Mouse (Mus musculus) frontal cortex, postnatal 10 days (tissue): ENCODE measurements around the gene Cavin4.

Experiments
- DNase-seq, 2 experiments: peaks; one replicate each; pipeline ENCODE4 v3.0.0; 2022; ENCODE audit warnings: low spot score in 2 of 2, mixed read lengths in 1 of 2

The Cavin4 gene

GRCm38 (mm10) chr4:48663271-48663670 is at the start of gene Cavin4:
Cavin4 (plus strand) TSS chr4:48663514.
- DNase-seq, result no peak

GRCm38 (mm10) chr4:48615483-48615882 is 47.8 kb upstream of the Cavin4 start:
- DNase-seq, result no peak

DNA sequence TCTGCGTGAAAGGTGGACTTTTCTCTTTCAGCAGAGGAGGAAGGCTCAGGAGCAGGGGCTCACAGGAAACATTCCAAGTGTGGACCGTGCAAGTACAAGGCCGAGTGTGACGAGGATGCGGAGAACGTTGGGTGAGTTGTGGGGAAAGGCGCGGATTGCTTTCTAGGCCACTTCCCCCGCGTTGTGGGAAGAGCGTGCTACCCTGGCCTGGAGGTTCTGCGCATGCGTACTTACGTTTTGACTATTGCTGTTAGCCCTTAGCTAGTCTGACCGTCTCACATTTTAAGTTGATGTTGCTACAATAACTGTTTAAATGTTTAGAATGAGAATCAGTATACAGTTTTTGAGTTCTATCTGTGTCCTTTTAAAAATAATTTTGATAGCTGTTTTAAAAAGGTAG is 46.1 kb upstream of the Cavin4 start:
- DNase-seq, result no peak

DNA sequence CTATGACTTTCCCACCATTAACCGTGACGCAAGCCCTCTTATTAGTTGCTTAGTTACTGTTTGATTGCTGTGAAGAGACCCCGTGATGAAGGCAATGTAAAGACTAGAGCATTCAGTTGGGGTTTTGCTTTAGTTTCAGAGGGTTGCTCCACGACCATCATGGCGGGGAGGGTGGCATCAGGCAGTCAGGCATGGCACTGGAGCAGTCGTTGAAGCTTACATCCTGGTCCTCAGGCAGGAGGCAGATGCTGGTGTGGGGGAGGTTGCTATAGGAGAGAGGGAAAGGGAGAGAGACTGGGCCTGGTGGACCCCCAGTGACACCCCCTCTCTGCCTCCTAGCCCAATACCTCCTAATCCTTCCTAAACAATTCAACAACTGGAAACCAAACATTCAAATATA is 43.2 kb upstream of the Cavin4 start:
- no peak for DNase-seq

GRCm38 (mm10) chr4:48622246-48622645 is 41.1 kb upstream of the Cavin4 start:
- no peak for DNase-seq

GRCm38 (mm10) chr4:48622946-48623345 is 40.4 kb upstream of the Cavin4 start:
- DNase-seq, result no peak

DNA sequence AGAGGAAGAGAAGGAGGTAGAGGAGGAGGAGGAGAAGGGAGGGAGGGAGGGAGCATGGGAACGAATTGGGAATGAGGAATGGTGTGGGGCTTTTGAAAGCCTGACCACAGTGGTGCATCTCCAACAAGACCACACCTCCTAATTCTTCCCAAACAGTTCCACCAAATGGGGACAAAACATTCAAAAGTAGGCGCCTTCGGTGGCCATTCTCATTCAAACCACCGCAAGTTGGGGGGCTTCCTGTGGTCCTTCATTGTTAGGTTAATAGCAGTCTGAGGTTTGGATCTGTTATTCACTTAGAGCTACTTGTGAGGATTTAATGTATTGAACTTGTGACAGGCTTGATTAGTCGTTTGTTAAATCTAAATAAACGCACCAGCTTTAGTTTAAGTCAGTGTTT is 38.4 kb upstream of the Cavin4 start:
- no peak for DNase-seq

DNA sequence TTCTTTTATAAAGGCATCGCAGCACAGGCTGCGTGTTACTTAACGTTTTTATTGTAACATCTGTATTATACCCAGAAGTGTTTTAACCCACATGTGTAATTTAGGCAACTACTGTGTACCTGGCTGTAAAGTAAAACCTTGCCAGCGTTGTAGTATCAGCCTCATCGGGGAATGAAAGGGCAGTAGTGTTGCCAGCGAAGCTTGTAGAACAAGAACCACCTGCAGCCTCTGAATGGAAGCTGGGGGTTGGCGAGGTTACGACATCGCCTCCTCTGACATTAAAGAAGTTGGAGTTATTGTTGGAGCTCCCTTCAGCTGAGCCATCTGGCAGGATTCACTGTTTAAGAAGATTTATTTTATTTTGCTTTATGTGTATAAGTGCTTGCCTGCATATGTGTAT is 37.5 kb upstream of the Cavin4 start:
- no peak for DNase-seq

DNA sequence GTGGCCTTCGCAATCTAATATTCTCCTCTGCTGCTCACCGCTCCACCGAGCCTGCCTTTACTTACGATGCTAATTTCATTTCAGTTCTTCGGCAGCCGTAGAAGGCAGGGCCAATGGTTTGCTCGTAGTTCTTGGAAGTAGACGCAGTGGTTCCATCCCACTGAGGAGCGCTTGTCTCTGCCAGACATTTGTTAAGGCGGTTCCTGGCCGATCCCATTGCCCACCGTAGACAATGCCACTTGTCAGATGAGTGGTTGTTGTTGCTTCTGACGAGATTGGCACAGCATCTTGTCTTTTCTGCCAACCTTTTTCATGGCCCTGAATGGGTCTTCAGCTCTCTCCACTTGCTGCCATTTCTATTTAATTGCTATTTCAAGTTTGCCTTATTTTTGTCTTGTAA is 33.9 kb upstream of the Cavin4 start:
- DNase-seq, result peak; percentile 21 to 37

DNA sequence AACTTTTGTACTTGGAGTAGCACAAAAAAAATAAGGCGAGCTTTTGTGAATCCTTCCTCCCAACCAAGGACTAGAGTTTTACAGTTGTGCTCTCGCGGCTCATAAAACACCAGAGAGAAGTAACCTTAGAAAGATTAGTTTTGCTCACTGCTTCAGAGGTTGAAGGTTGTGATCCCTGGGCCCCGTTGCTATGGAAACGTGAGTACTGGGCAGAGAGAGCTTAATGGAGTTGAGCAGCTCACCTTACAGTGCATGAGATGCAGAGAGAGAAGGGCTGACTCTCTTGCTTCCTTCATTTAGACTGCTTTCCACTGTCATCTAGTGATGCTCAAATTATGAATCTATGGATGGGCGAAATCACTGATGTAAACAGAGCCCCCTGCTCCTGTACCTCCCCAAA is 29.8 kb upstream of the Cavin4 start:
- DNase-seq, result no peak

DNA sequence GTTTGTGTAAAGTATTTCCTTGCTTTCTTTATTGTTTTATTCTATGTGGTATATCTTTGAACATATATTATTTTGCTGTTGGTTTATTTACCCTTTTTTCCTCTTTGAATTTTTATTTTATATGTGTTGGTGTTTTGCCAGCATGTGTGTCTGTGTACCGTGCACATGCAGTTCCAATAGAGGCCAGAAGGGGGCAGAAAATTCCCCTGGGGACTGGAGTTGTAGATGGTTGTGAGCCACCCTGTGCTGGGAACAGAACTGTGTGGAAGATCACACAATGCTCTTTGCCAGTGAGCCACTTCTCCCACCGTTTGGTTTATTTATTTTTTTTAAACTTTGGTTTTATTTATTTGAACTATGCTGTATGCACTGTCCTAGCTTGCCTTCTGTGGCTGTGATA is 29.3 kb upstream of the Cavin4 start:
- DNase-seq, result no peak

DNA sequence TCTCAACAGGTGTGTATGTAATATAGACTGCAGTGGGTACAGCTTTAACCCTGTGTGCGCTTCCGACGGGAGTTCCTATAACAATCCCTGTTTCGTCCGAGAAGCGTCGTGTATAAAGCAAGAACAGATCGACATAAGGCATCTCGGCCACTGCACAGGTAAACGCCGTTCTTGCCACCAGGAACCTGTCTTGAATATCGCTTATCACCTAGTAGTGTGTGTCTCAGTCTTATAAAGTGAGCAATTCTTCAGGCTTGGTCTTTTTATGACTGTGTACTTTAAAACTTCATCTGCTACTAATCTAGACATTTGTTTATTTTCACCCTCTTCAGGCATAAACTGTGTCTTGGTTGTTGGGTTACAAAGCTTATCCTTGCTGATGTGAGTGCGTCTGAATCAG is 26.5 kb upstream of the Cavin4 start:
- DNase-seq, result no peak

DNA sequence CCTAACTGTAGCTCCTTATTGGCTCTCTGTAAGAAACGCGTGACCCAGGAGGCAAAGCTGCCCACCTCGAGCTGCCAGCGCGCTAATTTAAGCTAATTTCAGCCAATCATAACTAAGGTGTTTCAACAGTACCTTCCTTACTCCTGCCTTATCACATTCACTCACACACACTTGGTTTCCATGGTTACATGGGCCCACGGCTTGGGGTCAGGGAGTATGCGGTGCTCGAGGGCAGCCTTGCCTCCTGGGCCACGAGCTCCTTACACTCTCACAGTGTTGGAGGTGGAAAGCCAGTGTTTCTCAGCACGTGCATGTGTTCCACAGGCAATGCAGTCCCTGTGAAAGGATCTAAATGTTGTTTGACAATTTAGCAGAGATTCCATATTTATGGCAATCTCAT is 25.2 kb upstream of the Cavin4 start:
- DNase-seq, result no peak

- DNase-seq, result no peak
Observed at GRCm38 (mm10) chr4:48639503-48639902, 23.8 kb upstream of the Cavin4 start.

DNA sequence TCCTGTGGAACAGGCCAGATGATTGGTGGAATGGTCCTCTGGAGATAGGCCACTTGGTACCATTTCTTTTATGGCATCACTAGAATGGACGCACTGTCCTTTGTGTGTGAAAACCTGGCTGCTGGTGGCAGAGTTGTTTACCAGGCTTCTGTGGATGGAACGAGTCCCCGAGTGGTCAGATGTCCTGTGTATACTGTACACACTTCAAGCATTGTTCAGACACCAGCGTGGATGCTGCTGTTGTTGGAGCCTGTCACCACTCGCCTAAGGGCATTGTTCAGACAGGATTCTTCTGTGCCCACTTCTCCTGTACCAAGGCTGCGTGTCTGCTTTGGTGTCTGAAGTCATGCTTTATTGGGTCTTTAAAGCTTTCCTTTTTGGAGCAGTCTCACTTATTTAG is 19.5 kb upstream of the Cavin4 start:
- DNase-seq, result no peak

DNA sequence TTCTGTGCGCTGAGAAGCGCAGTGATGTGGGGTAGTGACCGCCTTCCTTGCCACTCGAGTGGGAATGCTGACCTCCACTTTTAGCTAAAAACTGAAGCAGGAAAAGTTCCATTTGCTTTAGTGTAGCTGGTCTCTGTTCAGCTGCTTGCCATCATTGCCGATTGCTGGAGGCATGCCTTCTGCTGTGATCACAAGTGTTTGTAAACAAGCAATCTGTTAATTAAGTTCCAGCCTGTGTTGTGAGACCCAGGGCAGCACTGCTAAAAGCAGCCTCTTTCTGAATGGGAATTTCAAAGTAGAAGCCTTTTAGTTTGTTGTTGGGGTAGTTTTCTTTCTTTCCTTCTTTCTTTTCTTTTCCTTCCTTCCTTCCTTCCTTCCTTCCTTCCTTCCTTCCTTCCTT is 17.2 kb upstream of the Cavin4 start:
- no peak for DNase-seq

- DNase-seq, result no peak
Observed at GRCm38 (mm10) chr4:48650617-48651360, 12.5 kb upstream of the Cavin4 start.

- no peak for DNase-seq
Observed at GRCm38 (mm10) chr4:48654118-48654517, 9.2 kb upstream of the Cavin4 start.

- no peak for DNase-seq
Observed at GRCm38 (mm10) chr4:48656530-48656929, 6.8 kb upstream of the Cavin4 start.

GRCm38 (mm10) chr4:48660144-48660543 is 3.2 kb upstream of the Cavin4 start:
- no peak for DNase-seq

DNA sequence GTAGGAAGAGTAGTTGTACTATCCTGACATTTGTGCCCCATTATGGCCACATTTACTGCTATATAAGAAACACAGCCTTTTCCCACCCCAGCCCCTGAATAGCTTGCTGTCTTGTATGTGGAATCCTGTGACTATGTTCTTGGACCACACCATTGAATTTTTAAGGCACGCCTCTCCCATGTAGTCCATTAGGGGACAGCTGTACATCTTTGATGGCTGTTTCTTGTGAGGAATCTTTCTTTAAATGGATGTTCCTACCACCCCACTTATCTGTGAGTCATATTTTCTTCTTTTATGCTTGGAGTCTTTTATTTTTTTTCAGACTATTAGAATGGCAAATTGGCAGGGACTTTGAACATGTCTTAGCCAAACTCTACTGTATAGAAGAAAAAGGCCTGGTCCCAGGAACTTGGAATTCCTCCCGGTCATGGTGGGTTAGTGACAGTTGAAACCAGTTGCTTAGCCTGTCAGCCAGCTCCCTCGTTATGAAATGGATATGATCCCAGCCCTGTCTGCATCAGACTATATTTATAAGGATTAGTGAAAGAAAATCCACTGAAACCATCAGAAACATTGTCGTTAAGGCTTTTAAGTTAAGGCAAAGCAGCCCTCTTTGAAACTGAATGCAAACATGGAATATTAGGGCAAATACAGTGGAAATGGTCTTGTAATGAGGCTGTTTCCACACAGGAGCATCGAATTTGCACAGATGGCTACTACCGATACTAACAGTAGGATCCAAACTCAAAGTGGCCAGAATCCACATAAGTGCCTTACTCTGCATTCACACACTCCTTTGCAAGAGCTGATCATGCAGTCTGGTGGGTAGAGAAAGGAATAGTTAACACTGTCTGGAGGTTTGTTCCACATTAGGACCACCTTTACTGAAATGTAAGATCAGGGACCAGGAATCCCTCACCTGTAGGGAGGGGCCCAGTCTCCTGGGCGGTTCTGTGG is 2.4 kb upstream of the Cavin4 start:
- DNase-seq, result no peak

GRCm38 (mm10) chr4:48664021-48664420 is 707 bp downstream of the Cavin4 start:
- DNase-seq, result no peak

DNA sequence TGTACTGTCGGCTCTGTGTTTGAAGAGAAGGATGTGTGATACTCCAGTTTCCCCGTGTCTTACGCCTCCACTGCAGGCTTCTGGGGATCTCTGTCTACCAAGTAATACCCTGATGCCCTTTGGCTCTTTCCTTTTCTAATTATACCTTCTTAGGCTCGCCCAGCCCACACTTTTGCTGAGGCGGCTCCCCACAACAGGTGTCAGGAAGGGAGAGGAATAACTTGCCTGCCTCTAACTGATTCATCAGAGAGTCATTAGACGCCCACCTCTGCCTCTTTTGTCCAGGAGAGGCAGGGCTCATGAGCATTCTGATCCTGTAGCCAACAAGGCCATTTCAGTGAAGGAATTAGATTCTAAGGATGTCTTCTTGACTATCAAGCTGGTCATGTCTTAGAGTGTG is 4.0 kb downstream of the Cavin4 start:
- DNase-seq, result no peak
